Mouse (Mus musculus) cortical plate, adult 2 months (tissue): ENCODE data around the gene Nckap5.

ENCODE experiments used
- CTCF ChIP-seq: fragments of 200-500 bp; IDR thresholded peaks from 2 replicates; pipeline ENCODE4 v1.5.1; 2011; ENCODE audit warnings: mild to moderate bottlenecking, control low read depth, low read length; ENCODE audit not compliant: insufficient read depth; ENCODE audit errors: extremely low read depth
- POLR2A ChIP-seq: fragments of 200-500 bp; IDR thresholded peaks from 2 replicates; pipeline ENCODE4 v1.6.1; 2011; ENCODE audit warnings: mild to moderate bottlenecking, low read length, control low read depth; ENCODE audit not compliant: insufficient read depth; ENCODE audit errors: extremely low read depth

- TF ChIP-seq CTCF (no peak), POLR2A (no peak)
Measured at GRCm38 (mm10) chr1:125911337-125911900, 919.2 kb downstream of the Nckap5 start.
